Mouse (Mus musculus): ENCODE data around the gene Tex26. TPM values are rescaled to one million over a fixed set of nuclear protein-coding genes. Genes with fewer than 3 reads are reported as not detected.

Gene Tex26
- polyA plus RNA-seq, 1 experiment from 2014 or later: 1.1 TPM

DNA sequence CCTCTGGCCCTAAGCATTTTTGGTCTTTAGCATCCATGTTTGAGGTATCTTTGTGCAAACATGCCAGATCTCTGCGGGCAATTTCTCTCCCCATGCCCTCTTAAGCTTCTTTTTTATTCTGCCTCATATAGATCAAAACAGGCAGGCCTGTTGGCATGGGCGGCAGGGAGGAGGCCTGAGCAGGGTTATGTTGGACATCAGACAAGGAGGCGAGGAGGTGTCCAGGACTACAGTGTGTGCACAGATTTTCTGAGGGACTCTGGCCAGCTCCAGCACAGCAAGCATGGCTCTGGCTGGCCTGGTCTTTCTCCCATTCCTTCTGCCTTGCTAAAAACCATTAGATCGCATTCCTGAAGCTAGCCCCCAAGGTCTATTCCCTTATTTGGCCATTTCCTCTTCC lies 5.0 kb downstream of the Tex26 start:
- Histone ChIP-seq H3K4me3 (replicated peaks; ENCODE audit: low read length) (no peak overlapping the region), H3K4me1 (replicated peaks; ENCODE audit: control insufficient read depth, insufficient read depth, low read length) (peaks cover 22% of the 10 kb centered on the region), H3K27ac (ENCODE audit: low read length) (no peak overlapping the region), H3K36me3 (ENCODE audit: control insufficient read depth, insufficient read depth) (no peaks in the 10 kb centered on the region), H3K9me3 (ENCODE audit: control insufficient read depth, low read length) (no peaks in the 10 kb centered on the region), H3K9ac (replicated peaks; ENCODE audit: low read depth, low read length) (no peak overlapping the region), H3K27me3 (replicated peaks; ENCODE audit: control insufficient read depth, insufficient read depth, low read length) (no peaks in the 10 kb centered on the region), H3K4me2 (ENCODE audit: low read length) (no peak overlapping the region)
- no peak for ATAC-seq
- WGBS: 62% methylated on average over 4 of the region's 4 CpGs

DNA sequence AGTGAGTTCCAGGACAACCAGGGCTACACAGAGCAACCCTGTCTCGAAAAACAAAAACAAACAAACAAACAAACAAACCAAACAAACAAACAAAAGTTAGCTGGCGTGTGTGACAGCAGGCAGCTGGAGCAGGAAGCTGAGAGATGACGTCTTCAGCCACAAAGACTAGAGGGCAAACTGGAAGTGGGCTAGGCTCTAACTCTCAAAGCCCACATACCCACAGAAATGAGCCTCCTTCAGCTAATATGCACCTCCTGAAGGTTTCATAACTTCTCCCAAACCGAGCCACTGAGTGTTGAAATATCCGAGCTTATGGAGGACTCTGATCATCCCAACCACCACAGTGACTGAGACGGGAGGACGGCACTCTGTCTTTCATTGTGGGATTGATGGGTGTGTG lies 7.0 kb downstream of the Tex26 start:
- Histone ChIP-seq H3K4me1 (replicated peaks; ENCODE audit: control insufficient read depth, insufficient read depth, low read length) (peaks cover 13% of the 10 kb centered on the region; the same call in 1 of the 2 replicates), H3K36me3 (ENCODE audit: control insufficient read depth, insufficient read depth) (no peaks in the 10 kb centered on the region), H3K9me3 (ENCODE audit: control insufficient read depth, low read length) (no peaks in the 10 kb centered on the region), H3K4me3 (replicated peaks; ENCODE audit: low read length) (no peak overlapping the region), H3K27ac (ENCODE audit: low read length) (no peak overlapping the region), H3K4me2 (ENCODE audit: low read length) (no peak overlapping the region), H3K27me3 (replicated peaks; ENCODE audit: control insufficient read depth, insufficient read depth, low read length) (no peaks in the 10 kb centered on the region), H3K9ac (replicated peaks; ENCODE audit: low read depth, low read length) (no peak overlapping the region)
- WGBS: 89% methylated on average over 7 of the region's 7 CpGs
- no peak for ATAC-seq

DNA sequence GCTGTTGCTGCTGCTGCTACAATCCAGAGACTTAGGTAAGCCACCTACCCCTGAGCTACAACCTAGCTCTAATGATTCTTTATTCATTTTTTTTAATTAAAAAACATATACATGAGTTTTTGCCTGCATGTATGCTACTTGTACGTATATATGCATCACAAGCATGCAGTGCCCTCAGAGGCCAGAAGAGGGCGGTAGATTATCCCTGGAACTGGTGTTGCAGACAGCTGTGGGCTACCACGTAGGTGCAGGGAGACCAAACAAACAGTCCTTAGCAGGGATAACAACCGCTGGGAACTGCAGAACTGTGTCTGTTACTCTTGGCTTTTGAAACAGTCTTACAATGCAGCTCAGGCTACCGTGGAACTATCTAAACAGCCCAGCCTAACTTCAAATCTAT lies 8.3 kb downstream of the Tex26 start:
- ATAC-seq: no peak

DNA sequence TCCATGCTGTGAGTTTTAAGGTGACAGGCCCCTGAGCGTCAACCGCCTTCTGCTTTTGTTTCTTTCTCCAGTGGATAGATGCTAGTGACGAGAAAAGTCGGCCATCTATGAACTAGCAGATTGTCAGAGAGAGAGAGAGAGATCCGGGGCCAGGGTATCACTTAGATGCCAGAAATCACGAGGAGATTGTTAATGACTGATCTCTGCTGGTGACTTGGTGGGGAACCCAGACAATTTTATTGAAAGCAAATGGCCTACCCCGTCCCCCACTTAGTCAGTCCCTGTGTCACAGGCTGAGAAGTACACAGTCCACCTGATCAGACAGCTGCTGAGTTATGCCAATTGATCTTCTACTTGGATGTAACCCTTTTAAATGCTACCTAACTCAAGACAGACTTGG lies 9.9 kb downstream of the Tex26 start:
- Histone ChIP-seq H3K27ac (ENCODE audit: low read length) (no peak overlapping the region), H3K36me3 (ENCODE audit: control insufficient read depth, insufficient read depth) (no peaks in the 10 kb centered on the region), H3K27me3 (replicated peaks; ENCODE audit: control insufficient read depth, insufficient read depth, low read length) (no peaks in the 10 kb centered on the region), H3K9ac (replicated peaks; ENCODE audit: low read depth, low read length) (no peak overlapping the region), H3K9me3 (ENCODE audit: control insufficient read depth, low read length) (no peaks in the 10 kb centered on the region), H3K4me3 (replicated peaks; ENCODE audit: low read length) (no peak overlapping the region), H3K4me2 (ENCODE audit: low read length) (no peak overlapping the region), H3K4me1 (replicated peaks; ENCODE audit: control insufficient read depth, insufficient read depth, low read length) (0 out of 2 replicates have a peak, but pooled peaks cover under 1% of the 10 kb centered on the region)
- 70% methylated on average over 7 of the region's 7 CpGs for WGBS
- ATAC-seq: no peak

More for the DNA sequence above, 8.3 kb downstream of the Tex26 start:
- 79% methylated on average over 5 of the region's 5 CpGs for WGBS
- no peak overlapping the region for H3K4me3 ChIP-seq (replicated peaks; ENCODE audit: low read length)
- H3K27me3 ChIP-seq (replicated peaks; ENCODE audit: control insufficient read depth, insufficient read depth, low read length): no peaks in the 10 kb centered on the region
- no peaks in the 10 kb centered on the region for H3K36me3 ChIP-seq (ENCODE audit: control insufficient read depth, insufficient read depth)
- H3K9me3 ChIP-seq (ENCODE audit: control insufficient read depth, low read length): no peaks in the 10 kb centered on the region
- no peak overlapping the region for H3K4me2 ChIP-seq (ENCODE audit: low read length)
- H3K9ac ChIP-seq (replicated peaks; ENCODE audit: low read depth, low read length): no peak overlapping the region
- H3K27ac ChIP-seq (ENCODE audit: low read length): no peak overlapping the region
- 0 out of 2 replicates have a peak, but pooled peaks cover 2% of the 10 kb centered on the region for H3K4me1 ChIP-seq (replicated peaks; ENCODE audit: control insufficient read depth, insufficient read depth, low read length)

DNA sequence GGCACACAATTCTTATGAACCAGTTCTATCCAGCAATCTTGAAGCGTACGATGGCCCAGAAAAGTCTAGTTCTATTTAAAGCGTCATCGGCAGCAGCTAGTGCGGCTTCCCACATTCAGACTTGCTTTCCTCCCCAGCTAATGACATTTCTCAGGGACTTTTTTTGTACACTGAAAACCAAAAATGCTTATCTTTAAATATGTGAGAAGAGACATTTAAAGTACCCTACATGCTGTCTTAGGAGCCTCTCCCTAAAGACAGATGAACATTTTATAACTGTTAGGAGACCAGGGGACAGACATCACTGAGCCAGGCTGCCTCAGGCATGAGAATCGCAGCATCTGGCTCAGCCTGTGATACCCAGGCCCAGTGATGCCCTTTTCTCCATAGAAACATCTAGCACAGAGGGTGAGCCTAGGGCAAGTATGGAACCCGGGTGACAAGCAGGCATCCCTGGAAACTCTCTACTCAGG lies 11.8 kb downstream of the Tex26 start:
- Histone ChIP-seq H3K27ac (ENCODE audit: low read length) (peak overlapping the region; percentile 58), H3K36me3 (ENCODE audit: control insufficient read depth, insufficient read depth) (no peaks in the 10 kb centered on the region)
- no peak for ATAC-seq

DNA sequence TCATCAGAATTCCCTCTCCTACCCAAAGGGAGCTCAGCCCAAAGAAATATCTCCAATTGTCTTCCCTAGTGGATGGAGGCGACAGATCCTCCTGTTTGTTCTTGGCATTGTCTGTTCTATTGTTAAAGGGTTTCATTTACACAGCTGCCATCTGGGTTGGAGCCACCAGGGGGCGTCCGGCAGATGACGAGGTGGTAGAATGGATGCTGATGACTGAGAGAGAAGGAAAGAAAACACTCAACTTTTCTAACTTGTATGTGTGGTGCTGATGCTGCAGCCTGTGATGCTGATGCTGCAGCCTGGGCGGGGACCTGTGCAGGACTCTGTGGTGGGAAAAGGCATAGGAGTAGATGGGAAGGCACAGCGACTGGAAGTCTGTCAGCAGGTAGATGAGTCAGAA lies 14.8 kb downstream of the Tex26 start:
- Histone ChIP-seq H3K36me3 (ENCODE audit: control insufficient read depth, insufficient read depth) (no peaks in the 10 kb centered on the region), H3K4me2 (ENCODE audit: low read length) (no peak overlapping the region), H3K4me1 (replicated peaks; ENCODE audit: control insufficient read depth, insufficient read depth, low read length) (no peaks in the 10 kb centered on the region; the same call in 1 of the 2 replicates), H3K27me3 (replicated peaks; ENCODE audit: control insufficient read depth, insufficient read depth, low read length) (no peaks in the 10 kb centered on the region), H3K4me3 (replicated peaks; ENCODE audit: low read length) (no peak overlapping the region), H3K9me3 (ENCODE audit: control insufficient read depth, low read length) (no peaks in the 10 kb centered on the region), H3K9ac (replicated peaks; ENCODE audit: low read depth, low read length) (no peak overlapping the region), H3K27ac (ENCODE audit: low read length) (no peak overlapping the region)
- WGBS: 27% methylated on average over 6 of the region's 6 CpGs
- ATAC-seq: peak; percentile 16; the same call in 1 of the 2 replicates

More for the DNA sequence above, 11.8 kb downstream of the Tex26 start:
- no peak overlapping the region for H3K9ac ChIP-seq (replicated peaks; ENCODE audit: low read depth, low read length)
- H3K9me3 ChIP-seq (ENCODE audit: control insufficient read depth, low read length): no peaks in the 10 kb centered on the region
- H3K4me3 ChIP-seq (replicated peaks; ENCODE audit: low read length): no peak overlapping the region
- H3K4me2 ChIP-seq (ENCODE audit: low read length): no peak overlapping the region
- WGBS: 83% methylated on average over 7 of the region's 7 CpGs
- no peaks in the 10 kb centered on the region for H3K27me3 ChIP-seq (replicated peaks; ENCODE audit: control insufficient read depth, insufficient read depth, low read length)
- no peaks in the 10 kb centered on the region for H3K4me1 ChIP-seq (replicated peaks; ENCODE audit: control insufficient read depth, insufficient read depth, low read length)

DNA sequence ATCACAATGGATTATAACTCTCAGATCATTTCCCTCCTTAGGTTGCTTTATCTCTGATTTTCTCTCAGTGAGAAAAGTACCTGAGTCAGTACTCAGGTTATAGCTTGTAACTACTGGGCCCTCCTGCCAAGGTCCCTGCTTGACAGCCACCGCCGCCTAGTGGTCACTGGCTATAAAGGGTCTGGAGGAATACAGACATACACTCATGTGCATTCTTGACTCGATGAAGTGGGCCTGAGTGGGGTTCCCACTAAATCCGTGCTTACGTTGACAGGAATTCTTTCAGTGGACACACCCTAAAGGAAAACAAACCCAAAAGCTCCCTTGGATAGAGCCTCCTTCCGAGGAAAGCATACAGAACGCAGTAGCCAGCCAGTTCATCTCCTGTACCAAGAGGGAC lies 17.1 kb downstream of the Tex26 start:
- ATAC-seq: no peak
- no peaks in the 10 kb centered on the region; the same call in 1 of the 2 replicates for H3K4me1 ChIP-seq (replicated peaks; ENCODE audit: control insufficient read depth, insufficient read depth, low read length)
- no peak overlapping the region for H3K27ac ChIP-seq (ENCODE audit: low read length)
- H3K9me3 ChIP-seq (ENCODE audit: control insufficient read depth, low read length): no peaks in the 10 kb centered on the region
- H3K9ac ChIP-seq (replicated peaks; ENCODE audit: low read depth, low read length): no peak overlapping the region
- no peaks in the 10 kb centered on the region for H3K27me3 ChIP-seq (replicated peaks; ENCODE audit: control insufficient read depth, insufficient read depth, low read length)
- H3K4me3 ChIP-seq (replicated peaks; ENCODE audit: low read length): no peak overlapping the region
- H3K4me2 ChIP-seq (ENCODE audit: low read length): no peak overlapping the region
- WGBS: 92% methylated on average over 7 of the region's 7 CpGs
- H3K36me3 ChIP-seq (ENCODE audit: control insufficient read depth, insufficient read depth): no peaks in the 10 kb centered on the region

DNA sequence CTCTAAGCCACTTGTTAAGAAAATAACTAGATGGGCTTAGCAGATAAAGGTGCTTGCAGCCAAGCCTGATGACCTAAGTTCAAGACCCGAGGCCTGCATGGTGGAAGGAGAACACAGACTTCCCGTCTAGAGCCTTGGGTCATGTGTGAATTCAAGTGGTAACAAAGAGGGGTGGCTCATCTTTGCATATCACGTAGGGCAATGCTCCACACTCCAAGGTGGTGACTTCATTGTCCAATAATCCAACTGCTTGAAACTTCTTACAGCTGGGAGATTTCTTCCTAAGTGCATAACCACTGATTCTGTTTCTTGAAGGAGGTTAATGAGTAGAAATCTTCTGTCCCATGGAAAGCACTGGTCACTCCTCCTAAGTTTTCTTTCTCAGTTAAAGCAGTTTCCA lies 22.6 kb downstream of the Tex26 start:
- H3K4me2 ChIP-seq (ENCODE audit: low read length): no peak overlapping the region
- H3K4me3 ChIP-seq (replicated peaks; ENCODE audit: low read length): no peak overlapping the region
- 86% methylated on average over 3 of the region's 3 CpGs for WGBS
- no peaks in the 10 kb centered on the region for H3K27me3 ChIP-seq (replicated peaks; ENCODE audit: control insufficient read depth, insufficient read depth, low read length)
- no peaks in the 10 kb centered on the region for H3K9me3 ChIP-seq (ENCODE audit: control insufficient read depth, low read length)
- no peaks in the 10 kb centered on the region; the same call in 1 of the 2 replicates for H3K4me1 ChIP-seq (replicated peaks; ENCODE audit: control insufficient read depth, insufficient read depth, low read length)
- no peaks in the 10 kb centered on the region for H3K36me3 ChIP-seq (ENCODE audit: control insufficient read depth, insufficient read depth)
- no peak overlapping the region for H3K9ac ChIP-seq (replicated peaks; ENCODE audit: low read depth, low read length)
- ATAC-seq: no peak
- H3K27ac ChIP-seq (ENCODE audit: low read length): no peak overlapping the region

DNA sequence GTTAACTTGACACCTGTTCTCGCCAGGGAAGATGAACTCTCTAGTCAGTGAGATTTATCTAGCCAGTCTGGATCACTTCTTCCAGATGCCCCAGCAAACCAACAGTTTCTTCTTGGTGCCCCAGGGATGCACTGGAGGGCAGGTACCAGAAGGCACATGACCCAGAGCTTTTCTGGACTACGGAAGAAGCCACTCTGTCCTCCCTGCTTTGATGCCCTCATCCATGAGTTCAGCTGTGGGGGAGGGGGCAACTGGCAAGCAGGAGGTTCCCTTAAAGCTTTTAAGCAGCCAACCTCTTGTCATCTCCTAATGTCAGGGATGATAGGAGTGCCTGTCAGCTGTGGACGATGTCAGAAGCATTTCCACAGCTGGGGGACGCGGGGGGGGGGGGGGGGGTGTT lies 25.8 kb downstream of the Tex26 start:
- no peaks in the 10 kb centered on the region for H3K36me3 ChIP-seq (ENCODE audit: control insufficient read depth, insufficient read depth)
- 48% methylated on average over 5 of the region's 5 CpGs for WGBS
- no peaks in the 10 kb centered on the region for H3K27me3 ChIP-seq (replicated peaks; ENCODE audit: control insufficient read depth, insufficient read depth, low read length)
- ATAC-seq: no peak
- H3K4me1 ChIP-seq (replicated peaks; ENCODE audit: control insufficient read depth, insufficient read depth, low read length): no peaks in the 10 kb centered on the region; the same call in 1 of the 2 replicates
- H3K9ac ChIP-seq (replicated peaks; ENCODE audit: low read depth, low read length): no peak overlapping the region
- H3K27ac ChIP-seq (ENCODE audit: low read length): no peak overlapping the region
- no peak overlapping the region for H3K4me2 ChIP-seq (ENCODE audit: low read length)
- H3K9me3 ChIP-seq (ENCODE audit: control insufficient read depth, low read length): no peaks in the 10 kb centered on the region
- H3K4me3 ChIP-seq (replicated peaks; ENCODE audit: low read length): no peak overlapping the region

DNA sequence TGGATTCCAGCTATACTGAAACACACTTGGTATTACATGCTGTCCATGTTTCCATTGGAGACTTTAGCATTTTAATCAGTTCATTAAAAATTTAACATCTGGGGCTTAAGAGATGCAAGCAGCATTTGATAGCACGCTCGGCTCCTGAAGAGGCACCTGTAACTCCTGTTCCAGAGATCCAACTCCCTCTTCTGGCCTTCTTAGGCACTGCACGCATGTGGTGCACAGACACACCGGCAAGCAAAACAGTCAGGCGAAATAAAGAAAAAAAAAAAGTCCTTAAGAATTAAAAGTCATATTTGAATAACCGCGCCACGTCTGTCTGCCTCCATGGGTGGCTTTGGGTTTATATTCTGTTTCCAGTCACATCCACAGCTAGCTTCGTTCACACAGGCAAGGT lies 34.7 kb downstream of the Tex26 start:
- Histone ChIP-seq H3K27me3 (replicated peaks; ENCODE audit: control insufficient read depth, insufficient read depth, low read length) (no peaks in the 10 kb centered on the region), H3K4me3 (replicated peaks; ENCODE audit: low read length) (no peak overlapping the region), H3K4me1 (replicated peaks; ENCODE audit: control insufficient read depth, insufficient read depth, low read length) (no peaks in the 10 kb centered on the region), H3K27ac (ENCODE audit: low read length) (no peak overlapping the region), H3K9me3 (ENCODE audit: control insufficient read depth, low read length) (peaks cover 6% of the 10 kb centered on the region; the same call in 1 of the 2 replicates), H3K36me3 (ENCODE audit: control insufficient read depth, insufficient read depth) (no peaks in the 10 kb centered on the region), H3K9ac (replicated peaks; ENCODE audit: low read depth, low read length) (no peak overlapping the region), H3K4me2 (ENCODE audit: low read length) (no peak overlapping the region)
- WGBS: 96% methylated on average over 9 of the region's 9 CpGs
- ATAC-seq: no peak

Data from forebrain, embryonic 16.5 days (tissue).